Mouse (Mus musculus) heart, postnatal 0 days (tissue): ENCODE measurements at regions not wholly inside any gene's neighbourhood (a gene's known extent, or its start where the extent isn't known, plus 50 kb on each side); places are given as distances from the start of the nearest gene placed in this dataset.

ENCODE experiments used
- CTCF ChIP-seq: IDR thresholded peaks from 2 replicates; pipeline ENCODE4 v1.5.1; 2016; ENCODE audit warnings: antibody characterized with exemption, control low read depth, low read depth
- EP300 ChIP-seq: IDR thresholded peaks from 2 replicates; pipeline ENCODE4 v1.6.1; 2016; ENCODE audit warnings: antibody characterized with exemption, low read depth

GRCm38 (mm10) chr8:126719748-126720147 lies 126.0 kb upstream of the Irf2bp2 start:
- no peak for TF ChIP-seq EP300
- no peak for TF ChIP-seq CTCF
